Comparison of ENCODE assay signal across 9 mouse cellular contexts in the genomic region with DNA sequence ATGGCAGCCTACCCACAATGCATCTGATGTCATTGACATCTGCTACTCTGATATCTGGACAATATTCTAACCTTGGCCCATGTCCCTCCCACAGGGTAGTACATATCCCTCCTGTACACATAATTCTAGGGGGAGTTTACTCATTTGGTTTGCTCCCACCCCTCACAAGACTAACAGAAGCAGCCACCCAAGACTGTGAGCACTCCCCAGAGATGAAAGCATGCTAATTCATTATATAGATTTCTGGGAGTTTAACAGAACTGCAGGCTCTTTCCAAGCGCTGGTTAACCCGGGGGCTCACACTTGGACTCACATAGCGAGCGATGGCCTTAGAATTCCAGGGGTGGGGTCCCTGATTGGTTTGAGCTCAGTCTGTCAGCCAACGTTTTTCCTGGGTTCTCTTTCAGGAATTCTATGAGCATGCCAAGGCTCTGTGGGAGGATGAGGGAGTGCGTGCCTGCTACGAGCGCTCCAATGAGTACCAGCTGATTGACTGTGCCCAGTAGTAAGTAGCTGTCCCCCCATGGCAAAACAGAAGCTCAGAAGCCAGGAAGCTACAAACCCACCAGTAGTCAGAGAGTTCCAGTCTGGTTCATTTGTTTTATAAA. TPM values are rescaled to one million over a fixed set of nuclear protein-coding genes. Genes with fewer than 3 reads are reported as not detected.
A peak's percentile ranks its signal among the peaks of the same experiment; 100 is the strongest.
DNase-seq lines count a peak whose midpoint lies in the region; ATAC-seq and TF ChIP-seq lines count a peak whose summit lies in the region.
"Had no signal": no experiment of that assay in that cellular context is flagged by ENCODE, and none has a peak within 500 bp of the region (broad histone marks: within the 10 kb centered on the region; RNA-seq: fewer than 3 reads in every experiment).

No protein-coding gene starts in this region.

- peak overlapping the region; percentile 62 for H3K27ac ChIP-seq in kidney, adult 2 months (ENCODE audit: insufficient read depth, low read depth, low read length)
- H3K27ac ChIP-seq in bone marrow macrophage, adult 2 months (ENCODE audit: insufficient read depth, low read depth, low read length) = peak overlapping the region; percentile 92
- H3K27ac ChIP-seq in embryonic facial prominence, embryonic 15.5 days (replicated peaks) = peak overlapping the region; percentile 80
- H3K27ac ChIP-seq in liver, embryonic 12.5 days = peak overlapping the region; percentile 20; the same call in 1 of the 2 replicates

- TF ChIP-seq CTCF in kidney, adult 2 months (conservative IDR thresholded peaks at IDR 0.05; ENCODE audit: insufficient read depth, insufficient read length, low read depth, low read length) = no peak
- TF ChIP-seq CTCF in bone marrow macrophage, adult 2 months (IDR thresholded peaks at IDR 0.05; ENCODE audit: low read depth, low read length) = no peak

- H3K27me3 ChIP-seq in kidney, adult 2 months (replicated peaks; ENCODE audit: control insufficient read depth, insufficient read depth, low read length) = no peaks in the 10 kb centered on the region
- no peaks in the 10 kb centered on the region for H3K27me3 ChIP-seq in embryonic facial prominence, embryonic 15.5 days
- no peaks in the 10 kb centered on the region for H3K27me3 ChIP-seq in liver, embryonic 12.5 days (replicated peaks)

- no peak overlapping the region for H3K9ac ChIP-seq in embryonic facial prominence, embryonic 15.5 days
- H3K9ac ChIP-seq in liver, embryonic 12.5 days = no peak overlapping the region

- peaks cover 12% of the 10 kb centered on the region for H3K36me3 ChIP-seq in kidney, adult 2 months (ENCODE audit: control insufficient read depth, insufficient read depth, low read length)
- H3K36me3 ChIP-seq in embryonic facial prominence, embryonic 15.5 days = peaks cover 43% of the 10 kb centered on the region
- H3K36me3 ChIP-seq in liver, embryonic 12.5 days = peaks cover 89% of the 10 kb centered on the region

- no peak for DNase-seq in kidney, adult 2 months
- no peak for DNase-seq in kidney, postnatal 14 days
- no peak for DNase-seq in cerebellum, adult 11 months
- DNase-seq in cerebellum, adult 9-10 months = no peak

- H3K4me1 ChIP-seq in kidney, adult 2 months (ENCODE audit: control insufficient read depth, insufficient read depth, low read length) = peaks cover 16% of the 10 kb centered on the region
- H3K4me1 ChIP-seq in bone marrow macrophage, adult 2 months (ENCODE audit: control insufficient read depth, insufficient read depth, low read length) = peaks cover 44% of the 10 kb centered on the region
- H3K4me1 ChIP-seq in embryonic facial prominence, embryonic 15.5 days = peaks cover 72% of the 10 kb centered on the region
- peaks cover 64% of the 10 kb centered on the region for H3K4me1 ChIP-seq in liver, embryonic 12.5 days

- H3K4me2 ChIP-seq in embryonic facial prominence, embryonic 15.5 days (replicated peaks) = no peak overlapping the region
- H3K4me2 ChIP-seq in liver, embryonic 12.5 days = no peak overlapping the region

- H3K9me3 ChIP-seq in embryonic facial prominence, embryonic 15.5 days (replicated peaks) = no peaks in the 10 kb centered on the region
- H3K9me3 ChIP-seq in liver, embryonic 12.5 days (replicated peaks) = no peaks in the 10 kb centered on the region

- 39% methylated on average over 8 of the region's 8 CpGs for WGBS in kidney, adult 2 months
- WGBS in embryonic facial prominence, embryonic 15.5 days = 46% methylated on average over 8 of the region's 8 CpGs
- WGBS in liver, embryonic 12.5 days (ENCODE audit: insufficient replicate concordance) = 75% methylated on average over 8 of the region's 8 CpGs

- no peak for TF ChIP-seq POLR2A in kidney, adult 2 months (IDR thresholded peaks at IDR 0.05; ENCODE audit: low read depth, low read length)
- TF ChIP-seq POLR2A in bone marrow macrophage, adult 2 months (IDR thresholded peaks at IDR 0.05; ENCODE audit: borderline replicate concordance, low read depth, low read length) = no peak

- no peak overlapping the region for H3K4me3 ChIP-seq in kidney, adult 2 months (ENCODE audit: insufficient read depth, low read depth, low read length)
- no peak overlapping the region for H3K4me3 ChIP-seq in bone marrow macrophage, adult 2 months (ENCODE audit: insufficient read depth, low read length)
- H3K4me3 ChIP-seq in embryonic facial prominence, embryonic 15.5 days (replicated peaks) = no peak overlapping the region
- no peak overlapping the region for H3K4me3 ChIP-seq in liver, embryonic 12.5 days

- ATAC-seq in embryonic facial prominence, embryonic 15.5 days (ENCODE audit: insufficient number of reproducible peaks, low FRiP score, low TSS enrichment, low read depth) = no peak
- ATAC-seq in liver, embryonic 12.5 days = no peak
- no peak for ATAC-seq in granulocyte monocyte progenitor cell, adult 5-6 weeks (replicated peaks; ENCODE audit: poor library complexity, severe bottlenecking)

RNA-seq across cellular contexts. Expression of gene Gm20721, which starts 3.6 kb away (rescaled TPM):
- not detected in 2 replicates for polyA plus RNA-seq in kidney, adult 2 months (2012; rRNA removed)
- 3.6 and 4.1 TPM in 2 replicates for polyA plus RNA-seq in bone marrow macrophage, adult 2 months (2012; ENCODE audit: insufficient read depth, insufficient read length, missing spikeins)
- polyA plus RNA-seq in embryonic facial prominence, embryonic 15.5 days (2015; fragmentation: Nextera tagmentation; extraction: Ambion mirVana) = 26.0 and 38.6 TPM in 2 replicates
- 23.2 and 33.5 TPM in 2 replicates for polyA plus RNA-seq in liver, embryonic 12.5 days (2016; fragmentation: Nextera tagmentation; extraction: Ambion mirVana)
- not detected in 2 replicates for total RNA-seq in granulocyte monocyte progenitor cell, adult 5-6 weeks (2014; fragmentation: Nextera tagmentation)
- total RNA-seq in granulocyte monocyte progenitor cell, adult 5-6 weeks (2017) = 1.4 and 4.7 TPM in 2 replicates
- polyA plus RNA-seq: small intestine, adult 2 months had no signal

RNA-seq across cellular contexts. Expression of gene Gnas, which starts 58.8 kb away (rescaled TPM):
- polyA plus RNA-seq in kidney, adult 2 months (2012; rRNA removed) = 872 and 1,035 TPM in 2 replicates
- 780 and 818 TPM in 2 replicates for polyA plus RNA-seq in bone marrow macrophage, adult 2 months (2012; ENCODE audit: insufficient read depth, insufficient read length, missing spikeins)
- polyA plus RNA-seq in embryonic facial prominence, embryonic 15.5 days (2015; fragmentation: Nextera tagmentation; extraction: Ambion mirVana) = 2,102 and 2,156 TPM in 2 replicates
- polyA plus RNA-seq in liver, embryonic 12.5 days (2016; fragmentation: Nextera tagmentation; extraction: Ambion mirVana) = 565 and 587 TPM in 2 replicates
- 447 and 478 TPM in 2 replicates for total RNA-seq in granulocyte monocyte progenitor cell, adult 5-6 weeks (2014; fragmentation: Nextera tagmentation)
- total RNA-seq in granulocyte monocyte progenitor cell, adult 5-6 weeks (2017) = 212 and 260 TPM in 2 replicates

Comparison
In these comparisons a context has a peak if more than half of its experiments do, and no peak if none do; other contexts are left out.
1. H3K27ac ChIP-seq: peak in every context shown above with its lines; median percentile 92 in bone marrow macrophage, adult 2 months; 80 in embryonic facial prominence, embryonic 15.5 days; 62 in kidney, adult 2 months; 20 in liver, embryonic 12.5 days.